Mouse (Mus musculus): Measurements from ENCODE around the gene Cdhr4. TPM values are rescaled to one million over a fixed set of nuclear protein-coding genes. Genes with fewer than 3 reads are reported as not detected.

Gene Cdhr4
- total RNA-seq (2021) = 1 to 10 TPM; 2.9 to 5.4 TPM
- long read RNA-seq, experiment 1, partial matches to known transcripts = 1 of 2 reads
- long read RNA-seq, experiment 1, other reads (novel, unspliced or antisense) = 1 of 2 reads
- long read RNA-seq, experiment 2, partial matches to known transcripts = 1 of 3 reads
- long read RNA-seq, experiment 2, other reads (novel, unspliced or antisense) = 2 of 3 reads

DNA sequence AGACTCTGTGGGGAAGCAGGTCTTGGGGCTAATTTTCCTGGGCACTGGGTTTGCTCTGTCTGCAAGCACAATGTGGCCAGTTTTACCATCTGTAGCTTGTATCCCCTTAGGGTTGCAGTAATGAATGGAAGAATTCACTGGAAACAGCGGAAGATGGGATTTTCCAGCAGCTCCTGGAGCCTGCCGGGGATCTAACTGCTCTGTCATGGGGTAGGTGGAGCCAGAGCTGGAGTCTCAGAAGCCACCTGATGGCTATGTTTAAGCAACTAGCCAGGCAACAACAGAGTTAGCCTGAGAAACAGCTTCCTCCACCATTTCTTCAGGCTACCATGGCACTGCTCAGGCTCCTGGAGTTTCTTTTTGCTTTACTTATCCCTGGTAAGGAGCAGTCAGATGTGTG, at the start of gene Cdhr4:
TSS of gene Cdhr4 (plus strand) at position 301 of the 400 bp plus-strand sequence.
- DNase-seq (ENCODE audit: low spot score in 2 of 2) = no peak

- no peak for DNase-seq (ENCODE audit: low spot score in 2 of 2)
These were observed 44.8 kb upstream of the Cdhr4 start for GRCm38 (mm10) chr9:107947241-107948194.

- DNase-seq (ENCODE audit: low spot score in 2 of 2) = no peak
These were observed 42.9 kb upstream of the Cdhr4 start for GRCm38 (mm10) chr9:107949184-107949921.

DNA sequence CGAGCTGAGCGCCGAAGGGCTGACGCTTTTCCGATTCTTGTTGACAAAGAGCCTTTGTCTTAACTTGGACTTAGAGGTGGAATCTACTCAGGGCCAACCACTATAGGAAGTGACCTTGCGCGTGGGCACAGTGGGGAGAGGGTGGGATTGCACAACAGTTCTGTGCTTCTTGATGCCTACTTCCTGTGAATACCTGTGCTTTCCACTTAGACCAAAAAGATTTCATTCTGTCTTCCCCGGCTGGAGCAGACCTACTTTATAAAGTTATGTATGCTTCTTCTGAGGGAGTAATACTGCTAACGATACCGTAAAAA, 42.4 kb upstream of the Cdhr4 start, which contains the start of gene Traip:
TSS of gene Traip (plus strand) at position 215 of the 314 bp plus-strand sequence.
- no peak for DNase-seq (ENCODE audit: low spot score in 2 of 2)

- DNase-seq (ENCODE audit: low spot score in 2 of 2) = peak; percentile 82 to 87
These were observed 41.6 kb upstream of the Cdhr4 start for GRCm38 (mm10) chr9:107950460-107951355.

DNA sequence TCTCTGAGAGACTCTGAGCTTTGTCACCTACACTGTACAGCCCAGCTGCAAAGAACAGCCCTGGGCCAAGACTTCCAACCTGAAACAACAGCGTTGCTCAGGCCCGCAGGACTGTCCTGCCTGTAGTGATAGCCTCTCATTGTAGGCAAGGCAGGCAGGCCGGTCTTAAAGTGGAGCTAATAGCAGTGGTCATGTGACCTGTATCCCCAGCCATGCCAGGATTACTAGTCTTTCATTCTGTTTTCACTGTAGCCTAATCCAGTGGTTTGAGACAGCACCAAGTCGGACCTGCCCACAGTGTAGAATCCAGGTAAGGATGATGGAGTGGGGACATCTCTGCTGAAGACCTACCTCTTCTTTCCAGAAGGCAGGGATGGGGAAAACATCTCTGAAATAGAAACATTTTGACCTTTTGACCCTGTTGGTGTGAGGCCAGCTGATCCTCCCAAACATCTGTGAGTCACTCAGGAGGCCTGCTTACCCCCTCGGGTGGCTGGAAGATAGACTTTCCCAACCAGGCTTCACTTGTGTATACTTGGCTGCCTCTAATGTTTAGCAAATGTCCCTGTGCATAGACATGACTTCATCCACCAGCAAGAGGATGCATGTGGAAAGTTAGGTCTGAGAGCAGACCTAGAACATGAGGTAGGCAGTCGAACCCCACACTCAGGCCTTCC, 36.5 kb upstream of the Cdhr4 start:
- DNase-seq (ENCODE audit: low spot score in 2 of 2) = no peak

- no peak for DNase-seq (ENCODE audit: low spot score in 2 of 2)
These were observed 35.2 kb upstream of the Cdhr4 start for GRCm38 (mm10) chr9:107957141-107957540.

- DNase-seq (ENCODE audit: low spot score in 2 of 2) = no peak
These were observed 32.4 kb upstream of the Cdhr4 start for GRCm38 (mm10) chr9:107959896-107960295.

- DNase-seq (ENCODE audit: low spot score in 2 of 2) = no peak
These were observed 31.4 kb upstream of the Cdhr4 start for GRCm38 (mm10) chr9:107960928-107961327.

DNA sequence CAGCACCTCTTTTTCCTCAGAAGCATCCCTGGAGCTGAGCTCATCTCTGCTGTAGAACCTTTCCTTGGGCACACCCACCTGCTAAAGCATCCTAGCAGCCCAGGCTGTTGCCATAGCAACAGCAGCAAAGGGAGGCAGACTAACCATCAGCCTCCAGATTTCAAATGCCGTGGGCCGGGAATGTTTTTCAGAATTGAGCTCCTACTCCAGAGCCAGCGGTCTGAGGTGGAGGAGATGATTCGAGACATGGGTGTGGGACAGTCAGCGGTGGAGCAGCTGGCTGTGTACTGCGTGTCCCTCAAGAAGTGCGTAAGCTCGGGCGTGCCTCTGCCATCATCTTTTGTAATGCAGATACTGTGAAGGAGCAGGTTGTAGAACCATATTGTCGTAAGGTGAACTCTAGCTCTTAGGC, 30.9 kb upstream of the Cdhr4 start:
- DNase-seq (ENCODE audit: low spot score in 2 of 2) = no peak

DNA sequence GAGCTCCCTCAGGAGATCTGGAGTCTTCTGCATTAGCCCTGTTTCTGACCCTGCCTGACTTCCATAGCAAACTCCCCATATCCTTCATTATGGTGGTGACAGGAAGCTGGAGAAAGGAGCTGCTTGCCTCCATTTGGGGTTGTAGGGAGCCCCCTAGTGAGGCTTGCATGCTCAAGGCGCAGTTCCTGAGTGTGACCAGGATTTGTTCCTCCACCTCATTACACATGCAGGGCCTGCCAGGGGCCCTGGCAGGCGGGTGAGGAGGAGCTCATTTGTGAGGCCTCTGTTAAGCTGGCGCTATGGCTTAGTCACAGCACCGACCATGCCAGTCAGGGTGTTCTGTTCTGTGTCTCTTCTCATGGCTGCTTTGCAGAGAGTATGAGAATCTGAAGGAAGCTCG, 30.4 kb upstream of the Cdhr4 start:
- DNase-seq (ENCODE audit: low spot score in 2 of 2) = no peak

DNA sequence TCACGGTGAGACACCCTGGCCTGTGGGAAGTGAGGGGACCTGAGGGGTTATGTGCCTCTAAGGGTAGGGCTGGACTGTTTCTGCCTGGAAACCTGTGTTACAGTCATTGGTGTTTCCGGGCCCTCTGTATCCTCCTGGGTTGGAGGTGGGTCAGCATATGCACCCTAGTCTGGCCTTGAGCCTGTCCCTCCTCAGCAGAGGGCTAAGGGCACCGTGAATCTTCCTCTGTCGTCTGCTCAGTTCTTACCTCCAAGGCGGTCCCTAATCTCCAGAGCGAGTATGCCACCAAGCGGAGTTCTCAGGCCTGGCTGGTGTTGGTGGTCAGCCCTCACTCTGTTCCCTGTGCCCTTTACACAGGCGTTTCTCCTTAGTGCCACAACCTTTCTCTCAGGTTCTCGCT, 29.4 kb upstream of the Cdhr4 start:
- no peak for DNase-seq (ENCODE audit: low spot score in 2 of 2)

- peak; percentile 58 to 76 for DNase-seq (ENCODE audit: low spot score in 2 of 2)
These were observed 28.6 kb upstream of the Cdhr4 start for GRCm38 (mm10) chr9:107963700-107964099.

GRCm38 (mm10) chr9:107964681-107965080, 27.6 kb upstream of the Cdhr4 start:
- DNase-seq (ENCODE audit: low spot score in 2 of 2) = no peak

DNA sequence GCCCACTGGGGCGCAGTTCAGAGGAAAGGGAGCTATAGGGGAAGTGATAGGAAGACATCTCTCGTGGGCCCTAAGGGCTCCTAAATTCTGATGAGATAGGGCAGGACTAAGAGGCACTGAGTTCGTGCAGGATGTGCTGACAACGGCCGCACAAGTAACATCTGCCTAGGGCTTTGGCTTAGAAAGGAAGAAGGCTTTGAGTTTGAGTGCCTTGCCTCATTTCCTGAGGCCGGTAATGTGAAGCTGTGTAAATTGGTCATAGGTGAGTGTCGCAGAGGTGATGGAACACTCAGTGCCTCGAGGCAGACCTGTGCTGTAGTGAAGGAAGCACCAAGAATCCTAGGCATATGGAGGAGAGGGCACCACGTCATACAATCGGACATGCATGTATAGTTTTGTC, 25.6 kb upstream of the Cdhr4 start:
- no peak for DNase-seq (ENCODE audit: low spot score in 2 of 2)

- no peak for DNase-seq (ENCODE audit: low spot score in 2 of 2)
These were observed 24.9 kb upstream of the Cdhr4 start for GRCm38 (mm10) chr9:107967437-107967836.

GRCm38 (mm10) chr9:107968531-107968930, 23.8 kb upstream of the Cdhr4 start:
- DNase-seq (ENCODE audit: low spot score in 2 of 2) = no peak

- no peak for DNase-seq (ENCODE audit: low spot score in 2 of 2)
These were observed 22.0 kb upstream of the Cdhr4 start for GRCm38 (mm10) chr9:107970311-107970710.

DNA sequence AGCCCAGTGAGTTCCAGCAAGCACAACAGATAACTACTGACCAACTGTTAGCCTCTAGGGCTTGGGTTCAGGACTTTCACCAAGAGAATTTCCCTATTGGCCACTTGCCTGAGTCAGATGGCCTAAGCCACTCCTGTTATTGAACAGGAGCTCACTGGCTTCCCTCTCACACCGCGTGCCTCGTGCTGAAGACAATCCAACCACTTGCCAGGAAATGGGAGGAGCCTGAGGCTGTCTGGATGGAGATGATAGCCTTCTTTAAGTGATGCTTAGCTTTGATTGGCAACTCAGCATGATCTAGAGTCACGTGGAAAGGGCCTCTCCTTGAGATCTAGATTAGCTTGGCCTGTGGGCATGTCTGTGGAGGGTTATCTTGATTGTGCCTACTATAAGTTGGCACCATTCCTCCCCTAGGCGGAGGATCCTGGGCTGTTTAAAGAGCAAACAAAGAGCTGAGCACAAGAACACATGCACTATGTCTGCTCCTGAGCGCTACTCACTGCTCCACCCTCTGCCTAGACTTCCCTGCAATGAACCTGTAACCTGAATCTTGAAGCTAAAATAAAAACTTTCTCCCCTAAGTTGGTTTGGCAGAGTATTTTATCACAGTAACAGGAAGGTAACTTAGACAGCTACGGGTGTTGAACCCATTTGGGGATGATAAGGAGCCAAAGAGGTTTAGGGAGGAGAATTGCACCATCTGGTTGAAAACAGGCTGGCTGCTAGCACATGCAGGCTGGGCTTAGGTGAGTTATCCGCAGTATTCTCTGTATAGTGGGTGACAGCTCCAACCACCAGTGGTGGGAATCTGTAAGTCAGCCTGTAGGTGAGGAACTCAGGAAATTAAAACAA, 20.4 kb upstream of the Cdhr4 start:
- no peak for DNase-seq (ENCODE audit: low spot score in 2 of 2)

Measured in adrenal gland, postnatal 4 days (tissue).